Mouse (Mus musculus) midbrain, postnatal 0 days (tissue): ENCODE data around the gene Dlx4. TPM values are rescaled to one million over a fixed set of nuclear protein-coding genes. Genes with fewer than 3 reads are reported as not detected.

Source experiments
- ATAC-seq: fragments of 200-750 bp; cut with Nextera tagmentation; 2 replicates; pipeline ENCODE4 v1.8.0; 2017; ENCODE audit warnings: moderate number of reproducible peaks, mild to moderate bottlenecking, moderate TSS enrichment, moderate library complexity; ENCODE audit not compliant: low FRiP score
- DNase-seq: peaks from one replicate; pipeline ENCODE4 v3.0.0-alpha.2; 2015; ENCODE audit warnings: low spot score
- H3K27ac ChIP-seq: fragments of 300-500 bp; sonication (generic); 2 replicates; pipeline ENCODE4 v1.5.1; 2014; ENCODE audit warnings: low read depth, mild to moderate bottlenecking, low read length, mixed read lengths
- H3K27me3 ChIP-seq: fragments of 300-500 bp; sonication (generic); 2 replicates; pipeline ENCODE4 v1.6.1; 2014; ENCODE audit warnings: low read length, control low read depth, mixed read lengths; ENCODE audit not compliant: insufficient read depth
- H3K36me3 ChIP-seq: fragments of 300-500 bp; sonication (generic); 2 replicates; pipeline ENCODE4 v1.6.1; 2014; ENCODE audit warnings: low read length, control low read depth, mixed read lengths; ENCODE audit not compliant: insufficient read depth
- H3K4me1 ChIP-seq: fragments of 300-500 bp; sonication (generic); 2 replicates; pipeline ENCODE4 v1.6.1; 2014; ENCODE audit warnings: mild to moderate bottlenecking, control low read depth, antibody characterized with exemption, low read length, mixed read lengths; ENCODE audit not compliant: insufficient read depth
- H3K4me2 ChIP-seq: fragments of 300-500 bp; sonication (generic); 2 replicates; pipeline ENCODE4 v1.6.1; 2014; ENCODE audit warnings: low read depth, mild to moderate bottlenecking, low read length, mixed read lengths; ENCODE audit not compliant: poor library complexity, severe bottlenecking
- H3K4me3 ChIP-seq: fragments of 300-500 bp; sonication (generic); 2 replicates; pipeline ENCODE4 v1.5.1; 2014; ENCODE audit warnings: low read depth, mild to moderate bottlenecking, low read length, moderate library complexity
- H3K9ac ChIP-seq: fragments of 300-500 bp; sonication (generic); replicated peaks from 2 replicates; pipeline ENCODE4 v1.6.1; 2014; ENCODE audit warnings: mild to moderate bottlenecking, low read length, moderate library complexity, mixed read lengths; ENCODE audit not compliant: poor library complexity, severe bottlenecking
- H3K9me3 ChIP-seq: fragments of 300-500 bp; sonication (generic); 2 replicates; pipeline ENCODE4 v1.6.1; 2016; ENCODE audit warnings: low read length, control low read depth
- CTCF ChIP-seq: IDR thresholded peaks from 2 replicates; pipeline ENCODE4 v1.5.1; 2016; ENCODE audit warnings: antibody characterized with exemption, mild to moderate bottlenecking
- WGBS: fragments of 180-500 bp; shearing (Covaris S2); extraction: QIAGEN DNeasy Blood & Tissue Kit; methylation state at CpG from one replicate; pipeline ENCODE4 v1.1.7; 2014; 5-methylcytosine and 5-hydroxymethylcytosine counted together
- polyA plus RNA-seq: library from polyadenylated mRNA; unstranded; fragments of >200 nt; fragmentation: Nextera tagmentation; extraction: Ambion mirVana; gene quantifications from 2 replicates; pipeline ENCODE4 v1.2.1, GENCODE M21; 2015
- total RNA-seq: library from RNA; depleted of rRNA; stranded (reverse); fragments of >200 nt; gene quantifications from 2 replicates; pipeline ENCODE4 v1.2.3, GENCODE M21; 2014

Gene Dlx4
- total and polyA plus RNA-seq, 2 experiments from 2014 or later, result 0.51 to 0.60 TPM

DNA sequence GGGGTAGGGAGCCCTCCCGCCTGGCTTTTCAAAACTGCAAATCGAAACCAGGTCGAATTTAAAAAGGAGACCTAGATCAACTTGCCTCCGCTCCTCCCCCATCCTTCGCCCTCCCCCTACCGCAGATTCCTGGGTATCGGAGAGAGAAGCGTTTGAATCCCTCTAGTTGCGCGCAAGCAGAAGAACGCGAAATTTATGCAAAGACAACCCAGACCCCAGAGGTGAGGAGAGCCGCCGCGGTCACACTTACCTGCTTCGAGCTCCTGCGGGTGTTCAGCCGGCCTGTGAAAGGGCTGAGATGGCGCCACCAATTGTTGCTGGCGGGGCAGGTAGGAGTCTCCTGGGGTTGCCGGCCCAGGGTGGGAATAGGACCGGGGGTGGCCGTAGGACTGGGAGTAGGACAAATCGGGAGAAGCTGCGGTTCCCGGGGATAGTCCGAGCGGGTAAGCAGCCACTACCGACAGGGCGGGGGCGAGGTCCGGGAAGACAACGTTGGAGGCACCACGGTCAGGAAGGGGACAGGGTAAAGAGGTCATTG is 1.0 kb downstream of the Dlx4 start:
- no peak for TF ChIP-seq CTCF
- H3K36me3 ChIP-seq, result no peaks in the 10 kb centered on the region
- DNase-seq (no peak), ATAC-seq (no peak)
- H3K9ac ChIP-seq, result no peak overlapping the region
- H3K27ac ChIP-seq, result no peak overlapping the region
- no peaks in the 10 kb centered on the region for H3K9me3 ChIP-seq
- WGBS, result 1% methylated on average over 33 of the region's 34 CpGs
- peak overlapping the region; percentile 28 for H3K4me3 ChIP-seq
- H3K4me2 ChIP-seq, result peak overlapping the region; percentile 48; the same call in 1 of the 2 replicates
- H3K27me3 ChIP-seq, result peaks cover 92% of the 10 kb centered on the region
- peaks cover 11% of the 10 kb centered on the region; the same call in 1 of the 2 replicates for H3K4me1 ChIP-seq

DNA sequence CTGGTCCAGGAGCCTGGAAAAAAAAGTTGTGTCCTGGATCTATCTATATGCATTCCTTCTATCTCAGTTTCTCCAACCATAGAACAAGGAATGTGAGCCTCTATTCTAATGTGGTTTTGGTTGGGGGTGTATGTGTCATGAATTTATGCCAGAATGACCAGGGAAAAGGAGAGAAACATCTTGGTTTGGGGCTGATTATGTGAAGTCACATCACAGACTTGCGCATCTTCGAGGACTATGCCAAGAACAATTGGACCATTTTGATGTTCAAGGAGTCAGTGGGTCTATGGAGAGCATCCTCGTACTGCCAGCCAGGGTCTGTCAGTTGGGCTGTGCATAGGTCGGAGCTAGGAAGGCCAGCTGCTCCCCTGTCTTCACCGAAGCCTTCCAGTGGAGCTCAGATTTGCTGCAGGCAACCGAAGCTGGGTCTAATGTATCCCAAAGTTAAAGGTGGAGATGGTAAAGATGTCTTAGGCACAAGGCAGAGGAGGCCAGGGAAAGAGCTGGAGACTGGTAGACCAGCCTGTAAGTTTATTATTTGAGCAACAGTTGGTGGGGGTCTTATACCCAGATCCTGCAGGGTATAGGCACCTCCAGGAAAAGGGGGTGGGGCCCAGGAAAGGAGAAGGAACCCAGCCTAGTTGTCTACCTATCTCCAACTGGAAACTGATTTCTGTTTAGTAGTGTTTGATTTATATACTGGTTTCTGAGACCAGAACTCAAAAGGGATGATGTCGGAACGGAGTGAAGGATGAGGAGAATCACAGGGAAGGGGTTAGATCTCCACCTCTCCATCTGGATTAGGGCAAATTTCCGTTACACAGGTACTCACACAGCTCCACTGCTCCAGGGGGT is 1.7 kb downstream of the Dlx4 start:
- Histone ChIP-seq H3K9me3 (no peaks in the 10 kb centered on the region), H3K36me3 (no peaks in the 10 kb centered on the region), H3K4me3 (no peak overlapping the region), H3K4me1 (peaks cover 11% of the 10 kb centered on the region; the same call in 1 of the 2 replicates), H3K27me3 (peaks cover 96% of the 10 kb centered on the region), H3K27ac (no peak overlapping the region), H3K9ac (no peak overlapping the region), H3K4me2 (no peak overlapping the region)
- DNase-seq (no peak), ATAC-seq (no peak)
- TF ChIP-seq CTCF, result no peak
- WGBS, result 5% methylated on average over 9 of the region's 9 CpGs

DNA sequence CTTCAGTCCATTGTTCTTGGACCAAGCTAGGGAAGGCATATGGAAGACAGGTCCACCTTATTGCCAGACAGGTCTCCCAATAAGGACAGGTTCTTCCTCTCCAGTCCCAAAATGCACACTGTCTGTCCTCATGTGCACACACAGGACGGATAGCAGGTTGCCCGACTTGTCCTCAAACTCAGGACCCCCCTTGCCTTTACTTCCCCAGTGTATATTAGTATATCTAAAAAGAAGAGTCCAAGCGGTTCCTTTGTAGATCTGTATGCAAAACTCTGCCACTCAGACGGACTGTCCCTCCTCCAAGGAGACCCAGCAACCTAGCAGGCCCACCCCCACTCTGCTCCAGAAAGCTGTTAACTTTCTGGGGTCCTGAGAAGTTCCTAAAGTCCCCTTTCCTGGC is 2.4 kb downstream of the Dlx4 start:
- TF ChIP-seq CTCF, result no peak
- Histone ChIP-seq H3K27me3 (peaks cover 96% of the 10 kb centered on the region), H3K4me3 (no peak overlapping the region), H3K4me2 (no peak overlapping the region), H3K36me3 (no peaks in the 10 kb centered on the region), H3K9me3 (no peaks in the 10 kb centered on the region), H3K27ac (no peak overlapping the region), H3K4me1 (peaks cover 11% of the 10 kb centered on the region; the same call in 1 of the 2 replicates), H3K9ac (no peak overlapping the region)
- DNase-seq, result no peak
- ATAC-seq, result no peak
- WGBS, result 5% methylated on average over 4 of the region's 4 CpGs

DNA sequence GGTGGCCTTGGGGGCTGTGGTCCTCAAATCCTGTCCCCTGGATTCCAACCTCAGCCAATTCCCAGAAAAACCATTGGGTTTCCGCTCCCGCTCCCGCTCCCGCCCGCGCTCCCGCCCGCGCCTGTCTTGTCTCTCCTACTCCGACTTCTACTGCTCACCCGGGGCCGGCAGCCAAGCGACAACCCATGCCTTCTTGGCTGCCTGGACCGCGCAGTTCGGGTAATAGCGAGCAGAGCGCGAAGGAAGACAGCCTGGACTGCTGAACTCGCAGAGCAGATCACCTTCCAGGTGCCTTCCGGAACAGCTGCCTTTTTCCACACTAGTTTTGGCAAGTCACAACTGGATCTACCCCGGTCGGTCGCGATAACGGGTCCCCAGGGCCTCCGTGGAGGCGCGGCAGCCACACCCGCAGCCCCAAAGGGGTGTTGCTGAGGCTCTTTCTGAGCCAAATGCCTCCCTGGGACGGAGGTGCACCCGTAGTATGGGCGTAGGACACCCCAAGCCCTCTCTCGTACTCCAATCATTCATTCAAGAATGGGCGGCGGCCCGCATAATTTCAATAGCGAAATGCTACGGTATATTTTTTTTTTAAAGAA is 3.0 kb downstream of the Dlx4 start:
- peaks cover 96% of the 10 kb centered on the region for H3K27me3 ChIP-seq
- H3K27ac ChIP-seq, result no peak overlapping the region
- no peak for TF ChIP-seq CTCF
- H3K4me1 ChIP-seq, result peaks cover 11% of the 10 kb centered on the region; the same call in 1 of the 2 replicates
- DNase-seq, result no peak
- WGBS, result 3% methylated on average over 39 of the region's 39 CpGs
- no peak overlapping the region for H3K9ac ChIP-seq
- H3K4me3 ChIP-seq, result no peak overlapping the region
- H3K9me3 ChIP-seq, result no peaks in the 10 kb centered on the region
- no peak for ATAC-seq
- peak overlapping the region; percentile 4; the same call in 1 of the 2 replicates for H3K4me2 ChIP-seq
- H3K36me3 ChIP-seq, result no peaks in the 10 kb centered on the region

DNA sequence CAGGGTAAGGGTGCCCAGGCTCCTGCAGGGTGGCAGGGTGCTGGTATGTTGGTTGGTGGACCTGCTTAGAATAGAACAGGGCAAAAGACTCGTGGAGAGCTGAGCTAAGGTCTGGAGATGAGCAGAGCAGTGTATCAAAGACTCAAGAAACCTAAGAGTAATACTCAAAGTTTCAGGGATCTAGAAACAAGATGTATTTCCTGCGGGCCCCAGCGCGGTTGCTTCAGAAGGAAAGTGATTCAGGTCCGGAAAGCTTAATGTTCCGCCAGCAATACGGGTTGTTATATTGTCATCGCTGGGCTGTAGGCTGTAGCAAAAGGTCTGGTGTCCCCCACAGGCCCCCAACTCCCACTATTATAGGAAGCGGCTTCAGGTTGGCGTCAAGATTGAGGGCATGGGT is 3.8 kb downstream of the Dlx4 start:
- Histone ChIP-seq H3K9ac (no peak overlapping the region), H3K9me3 (no peaks in the 10 kb centered on the region), H3K27ac (no peak overlapping the region), H3K36me3 (no peaks in the 10 kb centered on the region), H3K4me1 (peaks cover 11% of the 10 kb centered on the region; the same call in 1 of the 2 replicates), H3K27me3 (peaks cover 93% of the 10 kb centered on the region), H3K4me2 (no peak overlapping the region), H3K4me3 (no peak overlapping the region)
- WGBS, result 11% methylated on average over 10 of the region's 10 CpGs
- no peak for TF ChIP-seq CTCF
- ATAC-seq (no peak), DNase-seq (no peak)

DNA sequence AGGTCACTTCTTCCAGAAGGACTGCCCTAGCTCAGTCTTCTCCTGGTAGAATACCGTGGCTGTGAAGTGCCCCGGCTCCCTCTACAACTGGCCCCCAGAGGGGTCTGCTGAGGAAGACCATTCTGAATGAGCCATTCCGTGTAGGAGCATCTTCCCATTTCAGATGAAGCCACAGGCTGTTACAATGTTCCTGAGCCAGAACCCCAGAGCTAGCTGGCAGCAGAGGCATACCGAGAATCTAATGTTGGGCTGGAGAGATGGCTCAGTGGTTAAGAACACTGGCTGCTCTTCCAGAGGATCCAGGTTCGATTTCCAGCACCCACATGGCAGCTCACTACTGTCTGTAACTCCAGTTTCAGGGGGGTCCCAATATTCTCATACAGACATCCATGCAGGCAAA is 6.2 kb downstream of the Dlx4 start:
- TF ChIP-seq CTCF, result no peak

More for the DNA sequence above, 6.2 kb downstream of the Dlx4 start:
- Histone ChIP-seq H3K36me3 (no peaks in the 10 kb centered on the region), H3K4me2 (no peak overlapping the region), H3K27ac (no peak overlapping the region), H3K4me1 (no peaks in the 10 kb centered on the region), H3K9ac (no peak overlapping the region), H3K4me3 (no peak overlapping the region), H3K9me3 (no peaks in the 10 kb centered on the region), H3K27me3 (peaks cover 74% of the 10 kb centered on the region)
- ATAC-seq, result no peak
- WGBS, result 51% methylated on average over 5 of the region's 5 CpGs
- DNase-seq, result no peak
